Comparison of ENCODE assay signal across 9 mouse cellular contexts in genomic region chr1:131970661-131971520, GRCm38 (mm10). TPM values are rescaled to one million over a fixed set of nuclear protein-coding genes. Genes with fewer than 3 reads are reported as not detected.
DNase-seq lines count a peak whose midpoint lies in the region; ATAC-seq and TF ChIP-seq lines count a peak whose summit lies in the region.
"Had no signal": no experiment of that assay in that cellular context is flagged by ENCODE, and none has a peak within 500 bp of the region (broad histone marks: within the 10 kb centered on the region; RNA-seq: fewer than 3 reads in every experiment).

No protein-coding gene starts in this region.

- H3K9ac ChIP-seq in heart, embryonic 11.5 days (ENCODE audit: low read depth, low read length), result peak overlapping the region; percentile 39
- no peak overlapping the region for H3K9ac ChIP-seq in heart, adult 2 months (ENCODE audit: low read depth, low read length)
- no peak overlapping the region for H3K9ac ChIP-seq in forebrain, embryonic 16.5 days (replicated peaks; ENCODE audit: low read depth, low read length)

- no peak for TF ChIP-seq CTCF in heart, adult 2 months (IDR thresholded peaks at IDR 0.05)
- TF ChIP-seq CTCF in E14TG2a.4 (conservative IDR thresholded peaks at IDR 0.05; ENCODE audit: low read length), result no peak

- intact Hi-C loops in heart, adult 2 months (cut with DNase I), result no loop called here
- intact Hi-C loops in left cerebral cortex, postnatal 36 days (cut with DNase I), result loop anchor here (10.0 kb wide), 1 partner anchor 256 kb away; no protein-coding TSS in a partner anchor

- no peak for TF ChIP-seq EP300 in heart, adult 2 months (IDR thresholded peaks at IDR 0.05; ENCODE audit: insufficient read depth, low read depth, low read length)

- no peak; the same call in 1 of the 2 replicates for ATAC-seq in heart, embryonic 11.5 days (replicated peaks; ENCODE audit: insufficient number of reproducible peaks, low FRiP score, low TSS enrichment)
- peak; percentile 62 for ATAC-seq in forebrain, embryonic 16.5 days
- ATAC-seq in megakaryocyte progenitor cell, adult 5-6 weeks (replicated peaks; ENCODE audit: poor library complexity), result 0 out of 2 replicates have a peak, but pooled peaks have one; percentile 8

- peaks cover 24% of the 10 kb centered on the region for H3K27me3 ChIP-seq in heart, embryonic 11.5 days (ENCODE audit: control insufficient read depth, insufficient read depth, low read length)
- no peaks in the 10 kb centered on the region for H3K27me3 ChIP-seq in heart, adult 2 months (ENCODE audit: control insufficient read depth, insufficient read depth, low read length)
- H3K27me3 ChIP-seq in E14TG2a.4 (ENCODE audit: insufficient read depth, low read length), result peaks cover 81% of the 10 kb centered on the region
- H3K27me3 ChIP-seq in forebrain, embryonic 16.5 days (replicated peaks; ENCODE audit: control insufficient read depth, insufficient read depth, low read length), result no peaks in the 10 kb centered on the region

- 5% methylated on average over 16 of the region's 16 CpGs for WGBS in heart, embryonic 11.5 days (ENCODE audit: insufficient replicate concordance)
- 49% methylated on average over 16 of the region's 16 CpGs for WGBS in heart, adult 2 months
- 5% methylated on average over 15 of the region's 16 CpGs for WGBS in forebrain, embryonic 16.5 days

- no peak for DNase-seq in heart, adult 2 months
- no peak for DNase-seq in left cerebral cortex, postnatal 36 days (ENCODE audit: low spot score in 2 of 2)
- no peak for DNase-seq in frontal cortex, postnatal 25 days (ENCODE audit: low spot score in 2 of 2)
- DNase-seq in testis, postnatal 14 days (ENCODE audit: low spot score), result no peak

- peaks cover 27% of the 10 kb centered on the region for H3K4me1 ChIP-seq in heart, embryonic 11.5 days (ENCODE audit: control insufficient read depth, insufficient read depth, low read length)
- peaks cover 4% of the 10 kb centered on the region for H3K4me1 ChIP-seq in heart, adult 2 months (ENCODE audit: control insufficient read depth, insufficient read depth, low read length)
- H3K4me1 ChIP-seq in E14TG2a.4 (replicated peaks; ENCODE audit: low read depth, low read length), result peaks cover 51% of the 10 kb centered on the region
- peaks cover 20% of the 10 kb centered on the region for H3K4me1 ChIP-seq in forebrain, embryonic 16.5 days (replicated peaks; ENCODE audit: control insufficient read depth, insufficient read depth, low read length)

- TF ChIP-seq POLR2A in heart, adult 2 months (IDR thresholded peaks at IDR 0.05; ENCODE audit: insufficient read depth, low read depth, low read length), result no peak

- no peak overlapping the region for H3K4me3 ChIP-seq in heart, embryonic 11.5 days (ENCODE audit: low read depth, low read length)
- no peak overlapping the region for H3K4me3 ChIP-seq in heart, adult 2 months
- peak overlapping the region; percentile 37 for H3K4me3 ChIP-seq in E14TG2a.4 (replicated peaks; ENCODE audit: low read length)
- H3K4me3 ChIP-seq in forebrain, embryonic 16.5 days (replicated peaks; ENCODE audit: low read length), result no peak overlapping the region
- H3K4me3 ChIP-seq: myocyte had no signal

- no peaks in the 10 kb centered on the region; the same call in 1 of the 2 replicates for H3K79me2 ChIP-seq in heart, adult 2 months (replicated peaks; ENCODE audit: control insufficient read depth, insufficient read depth, low read length)

- H3K27ac ChIP-seq in heart, embryonic 11.5 days (ENCODE audit: low read depth, low read length), result no peak overlapping the region; the same call in 1 of the 2 replicates
- H3K27ac ChIP-seq in heart, adult 2 months, result no peak overlapping the region
- no peak overlapping the region; the same call in 1 of the 2 replicates for H3K27ac ChIP-seq in forebrain, embryonic 16.5 days (ENCODE audit: low read length)

- H3K36me3 ChIP-seq in heart, embryonic 11.5 days (ENCODE audit: control insufficient read depth, insufficient read depth, low read length), result no peaks in the 10 kb centered on the region
- H3K36me3 ChIP-seq in heart, adult 2 months (ENCODE audit: control insufficient read depth, insufficient read depth, low read length), result no peaks in the 10 kb centered on the region
- H3K36me3 ChIP-seq in E14TG2a.4 (ENCODE audit: insufficient read depth, low read length), result no peaks in the 10 kb centered on the region
- no peaks in the 10 kb centered on the region for H3K36me3 ChIP-seq in forebrain, embryonic 16.5 days (ENCODE audit: control insufficient read depth, insufficient read depth)

- peak overlapping the region; percentile 55 for H3K4me2 ChIP-seq in heart, embryonic 11.5 days
- no peak overlapping the region for H3K4me2 ChIP-seq in forebrain, embryonic 16.5 days (ENCODE audit: low read length)

- no peaks in the 10 kb centered on the region for H3K9me3 ChIP-seq in heart, embryonic 11.5 days (replicated peaks; ENCODE audit: control insufficient read depth, low read length)
- H3K9me3 ChIP-seq in E14TG2a.4 (ENCODE audit: low read length), result no peaks in the 10 kb centered on the region
- no peaks in the 10 kb centered on the region for H3K9me3 ChIP-seq in forebrain, embryonic 16.5 days (ENCODE audit: control insufficient read depth, low read length)

RNA-seq across cellular contexts. Expression of gene Slc45a3, which starts 8.1 kb away (rescaled TPM):
- polyA plus RNA-seq in heart, embryonic 11.5 days (2014; fragmentation: Nextera tagmentation; extraction: Ambion mirVana), result 0.93 and 1.3 TPM in 2 replicates
- total RNA-seq in heart, adult 2 months (2021), result 1 to 10 TPM; 3.8 to 7.0 TPM
- polyA plus RNA-seq in heart, adult 2 months (2012; rRNA removed), result 5.5 and 6.4 TPM in 2 replicates
- polyA plus RNA-seq in forebrain, embryonic 16.5 days (2015; fragmentation: Nextera tagmentation; extraction: Ambion mirVana), result 2.0 and 2.1 TPM in 2 replicates
- 1.6 and 2.7 TPM in 2 replicates for total RNA-seq in megakaryocyte progenitor cell, adult 5-6 weeks (2015)
- total RNA-seq in megakaryocyte progenitor cell, adult 5-6 weeks (2017), result 1.1 and 1.6 TPM in 2 replicates
- total RNA-seq in left cerebral cortex, postnatal 36 days (2021), result 1 to 10 TPM; 1.0 to 1.4 TPM

RNA-seq across cellular contexts. Expression of gene Elk4, which starts 36.5 kb away (rescaled TPM):
- 18.0 and 21.0 TPM in 2 replicates for polyA plus RNA-seq in heart, embryonic 11.5 days (2014; fragmentation: Nextera tagmentation; extraction: Ambion mirVana)
- total RNA-seq in heart, adult 2 months (2021), result 10 to 100 TPM; 76.5 to 77.4 TPM
- polyA plus RNA-seq in heart, adult 2 months (2012; rRNA removed), result 20.8 and 32.7 TPM in 2 replicates
- polyA plus RNA-seq in forebrain, embryonic 16.5 days (2015; fragmentation: Nextera tagmentation; extraction: Ambion mirVana), result 12.5 and 13.5 TPM in 2 replicates
- 87.7 and 98.6 TPM in 2 replicates for total RNA-seq in megakaryocyte progenitor cell, adult 5-6 weeks (2015)
- 44.3 and 73.1 TPM in 2 replicates for total RNA-seq in megakaryocyte progenitor cell, adult 5-6 weeks (2017)
- total RNA-seq in left cerebral cortex, postnatal 36 days (2021), result 10 to 100 TPM; 48.7 to 54.6 TPM
